Mouse (Mus musculus) brain, embryonic 14.5 days (tissue): ENCODE results near the gene Fgf11.

ENCODE experiments used
- CTCF ChIP-seq: fragments of 200-500 bp; IDR thresholded peaks from 2 replicates; pipeline ENCODE4 v1.5.1; 2012; ENCODE audit warnings: inconsistent platforms, mild to moderate bottlenecking, moderate library complexity, borderline replicate concordance; ENCODE audit not compliant: insufficient read depth, insufficient read length; ENCODE audit errors: extremely low read depth
- POLR2A ChIP-seq: fragments of 200-500 bp; IDR thresholded peaks from 2 replicates; pipeline ENCODE4 v1.6.1; 2012; ENCODE audit warnings: mild to moderate bottlenecking, inconsistent platforms, borderline replicate concordance; ENCODE audit not compliant: poor library complexity, insufficient read depth, insufficient read length, severe bottlenecking; ENCODE audit errors: extremely low read depth

DNA sequence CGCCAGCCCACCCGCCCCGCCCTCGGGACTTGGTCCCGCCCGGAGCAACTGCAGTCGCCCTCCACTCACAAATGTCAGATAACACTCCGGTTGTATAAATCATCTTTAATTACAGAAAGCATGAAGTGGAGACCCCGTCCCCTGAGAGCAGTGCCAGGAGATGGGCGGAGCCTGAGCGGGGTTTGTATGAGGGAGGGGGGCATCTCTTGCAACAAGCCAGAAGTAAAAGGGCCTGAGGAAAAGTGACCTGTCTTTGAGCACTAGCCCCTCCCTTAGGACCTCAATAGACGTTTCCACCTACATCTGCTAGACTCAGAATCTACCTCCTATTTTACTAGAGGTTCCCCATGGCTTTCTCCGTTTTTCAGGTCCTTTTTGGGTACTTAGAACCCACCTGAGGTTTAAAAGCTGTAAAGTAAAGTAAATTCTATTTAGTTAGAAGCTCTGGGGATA is 5.6 kb downstream of the Fgf11 start:
- no peak for TF ChIP-seq POLR2A
- no peak for TF ChIP-seq CTCF
